In the genomic region with DNA sequence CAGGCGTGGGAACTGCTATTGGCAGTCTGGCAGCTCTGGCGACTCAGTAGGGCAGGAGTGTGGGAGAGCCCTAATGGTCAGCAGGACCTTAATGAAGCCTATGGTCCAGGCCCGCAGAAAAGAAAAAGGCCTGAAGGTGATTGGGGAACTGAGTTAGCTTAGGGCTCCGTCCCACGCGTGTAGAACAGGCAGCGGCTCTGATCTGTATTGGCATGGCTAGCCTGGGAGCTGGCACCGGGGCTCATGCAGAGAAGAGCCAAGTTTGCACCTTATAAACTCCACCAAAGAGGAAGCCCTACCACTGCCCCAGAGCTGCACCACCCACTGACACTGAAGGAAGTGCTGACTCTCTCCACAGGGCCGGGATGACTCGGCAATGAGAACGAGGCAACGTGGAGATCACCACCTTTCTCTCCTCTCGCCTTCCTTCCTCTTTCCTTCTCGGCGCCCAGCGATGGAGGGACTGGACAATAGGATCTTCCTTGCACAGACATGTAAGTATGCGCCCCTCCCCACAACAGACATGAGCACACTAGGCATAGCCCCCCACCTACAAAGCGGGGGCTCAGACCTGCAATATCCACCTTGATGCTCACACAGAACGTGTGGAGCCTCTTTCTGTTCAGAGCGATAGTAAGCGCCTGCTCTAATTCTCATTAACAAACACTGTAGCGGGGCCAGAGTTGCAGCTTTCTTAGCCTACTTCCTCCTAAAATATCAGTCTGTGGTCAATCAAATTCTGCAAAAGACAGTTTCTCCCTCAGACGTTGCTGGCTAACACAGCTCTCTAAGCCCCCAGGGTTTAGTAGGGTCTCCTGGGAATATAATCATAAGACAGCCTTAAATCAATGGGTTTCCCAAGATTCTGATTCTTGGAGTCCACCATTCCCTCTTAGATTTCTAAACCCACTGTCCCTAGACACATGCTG, we compare ENCODE assay signal across 1 mouse cellular context.
TF ChIP-seq lines count a peak whose summit lies in the region.

No protein-coding gene starts in this region.

TF ChIP-seq in MEL, 35 proteins besides CTCF, POLR2A, EP300 and RAD21 (continued from another document):
- TF ChIP-seq MAFK (IDR thresholded peaks at IDR 0.05; ENCODE audit: borderline replicate concordance, low read depth, low read length) (peak; percentile 88; the same call in 1 of the 2 replicates), SIN3A (IDR thresholded peaks at IDR 0.05; ENCODE audit: low read length) (peak; percentile 22)
